Mouse (Mus musculus) CD4-positive helper T cell, adult 2 months (primary cell): ENCODE measurements around the gene Prss57.

Experiments used
- DNase-seq: peaks from one replicate; pipeline ENCODE4 v3.0.0-alpha.2; 2012; ENCODE audit warnings: low read depth, missing footprints, low spot score

Gene Prss57

GRCm38 (mm10) chr10:79755854-79756253, 34.9 kb downstream of the Prss57 start:
- no peak for DNase-seq

DNA sequence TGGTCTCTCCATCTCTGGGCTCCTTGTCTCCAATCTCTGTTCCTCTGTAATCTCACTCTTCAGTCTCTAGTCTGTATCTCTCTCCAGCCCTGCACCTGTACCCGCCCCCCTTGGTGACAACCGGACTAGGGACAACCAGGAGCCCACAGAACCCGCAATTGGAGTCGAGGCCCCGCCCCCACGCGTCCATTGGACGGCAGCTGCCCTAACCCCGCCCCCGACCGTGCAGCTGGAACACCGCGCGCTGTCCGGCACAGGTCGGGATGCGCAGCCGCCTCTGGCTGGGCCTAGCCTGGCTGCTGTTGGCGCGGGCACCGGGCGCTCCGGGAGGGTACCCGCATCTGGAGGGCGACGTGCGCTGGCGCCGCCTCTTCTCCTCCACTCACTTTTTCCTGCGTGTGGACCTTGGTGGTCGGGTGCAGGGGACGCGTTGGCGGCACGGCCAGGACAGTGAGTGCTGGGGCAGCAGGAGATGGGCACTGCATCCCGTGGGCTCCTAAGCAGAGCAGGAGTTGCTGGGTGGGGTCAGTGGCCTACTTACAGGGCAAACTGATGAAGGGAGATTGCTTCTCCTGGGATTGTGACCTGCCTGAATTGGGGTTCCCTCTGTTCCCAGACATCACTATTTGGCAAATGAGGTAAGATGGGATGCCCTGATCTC, 35.8 kb downstream of the Prss57 start, which contains the start of gene Fgf22:
Gene Fgf22 (plus strand): TSS at position 221 of the 661 bp plus-strand sequence.
- DNase-seq: peak; percentile 36

DNA sequence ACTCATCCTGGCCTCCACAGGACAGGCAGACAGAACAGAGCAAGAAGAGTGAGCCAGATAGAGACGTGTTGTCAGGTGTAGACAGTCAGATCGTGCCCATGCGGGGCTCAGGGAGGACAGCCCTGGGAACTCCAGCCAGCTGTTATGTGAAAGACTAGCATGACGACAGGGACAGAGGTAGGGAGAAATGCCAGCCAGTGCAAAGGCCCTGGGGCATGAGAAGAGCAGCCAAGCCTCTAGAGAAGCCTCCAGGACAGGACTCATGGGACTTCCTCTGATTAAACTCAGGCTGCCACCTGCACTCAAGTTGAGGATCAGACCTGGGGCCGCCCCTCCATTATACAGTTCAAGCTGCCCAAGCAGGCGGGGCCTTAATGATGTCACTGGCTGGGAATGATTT, 42.3 kb downstream of the Prss57 start:
- no peak for DNase-seq

GRCm38 (mm10) chr10:79746774-79747151, 44.0 kb downstream of the Prss57 start:
- no peak for DNase-seq

DNA sequence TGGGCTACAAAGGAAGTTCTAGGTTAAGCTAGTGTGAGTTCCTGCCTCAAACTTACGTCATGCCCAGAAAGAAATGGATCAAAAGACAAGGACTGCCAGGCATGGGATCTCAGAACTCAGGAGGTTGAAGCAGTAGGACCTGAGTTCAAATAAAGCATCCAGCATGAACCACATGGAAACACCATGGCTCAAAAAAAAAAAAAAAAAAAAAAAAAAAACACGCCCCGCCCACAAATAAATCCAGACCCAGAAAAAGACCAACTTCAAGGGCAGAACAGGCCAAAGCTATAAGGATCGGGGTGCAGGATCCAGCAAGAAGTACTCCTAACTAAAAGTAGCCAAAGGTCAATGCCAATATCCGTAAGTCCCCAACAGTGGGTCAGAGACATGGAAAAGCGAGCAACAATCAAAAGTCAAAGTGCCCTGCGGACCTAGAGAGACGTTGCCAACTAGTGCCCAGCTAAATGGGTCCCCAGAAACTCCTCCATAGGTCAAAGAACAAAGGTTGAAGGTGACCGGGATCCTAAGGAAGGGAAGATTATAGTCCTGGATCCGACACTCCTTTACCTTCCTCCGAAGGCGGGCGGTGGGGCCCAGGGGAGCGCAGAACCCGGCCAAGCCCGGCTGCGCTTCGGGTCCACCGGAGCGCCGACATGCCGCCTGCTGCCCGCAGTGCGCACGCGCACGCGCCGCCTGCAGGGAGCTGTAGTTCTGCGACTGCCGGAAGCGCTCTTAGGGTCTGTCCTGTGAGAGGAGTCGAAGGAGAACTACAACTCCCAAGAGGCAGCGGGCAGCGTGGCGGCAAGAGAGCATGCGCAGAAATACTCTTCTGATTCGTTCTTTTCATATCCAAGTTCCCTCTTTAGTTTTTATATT, 44.6 kb downstream of the Prss57 start, which contains the start of gene Polrmt:
Gene Polrmt (minus strand): TSS at position 684 of the 876 bp plus-strand sequence.
- peak; percentile 98 for DNase-seq

DNA sequence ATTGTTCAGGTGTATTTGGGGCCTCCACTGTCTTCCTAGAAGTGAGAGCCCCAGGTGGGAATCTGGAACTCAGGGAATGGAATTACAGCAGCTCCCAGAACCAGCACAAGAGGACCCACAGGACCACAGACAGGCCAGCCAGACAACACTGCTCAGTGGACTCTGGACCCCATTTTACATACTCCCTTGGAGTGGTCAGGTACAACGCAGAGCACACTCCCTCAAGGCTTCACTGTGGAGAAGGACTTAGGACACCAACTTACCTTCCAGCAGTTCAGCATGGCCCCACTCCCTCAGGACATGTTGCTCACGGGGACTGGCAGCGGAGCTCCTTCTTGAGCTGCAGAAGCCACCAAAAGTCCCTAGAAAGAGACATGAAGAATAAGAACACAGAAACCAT, 45.4 kb downstream of the Prss57 start:
- DNase-seq: no peak

DNA sequence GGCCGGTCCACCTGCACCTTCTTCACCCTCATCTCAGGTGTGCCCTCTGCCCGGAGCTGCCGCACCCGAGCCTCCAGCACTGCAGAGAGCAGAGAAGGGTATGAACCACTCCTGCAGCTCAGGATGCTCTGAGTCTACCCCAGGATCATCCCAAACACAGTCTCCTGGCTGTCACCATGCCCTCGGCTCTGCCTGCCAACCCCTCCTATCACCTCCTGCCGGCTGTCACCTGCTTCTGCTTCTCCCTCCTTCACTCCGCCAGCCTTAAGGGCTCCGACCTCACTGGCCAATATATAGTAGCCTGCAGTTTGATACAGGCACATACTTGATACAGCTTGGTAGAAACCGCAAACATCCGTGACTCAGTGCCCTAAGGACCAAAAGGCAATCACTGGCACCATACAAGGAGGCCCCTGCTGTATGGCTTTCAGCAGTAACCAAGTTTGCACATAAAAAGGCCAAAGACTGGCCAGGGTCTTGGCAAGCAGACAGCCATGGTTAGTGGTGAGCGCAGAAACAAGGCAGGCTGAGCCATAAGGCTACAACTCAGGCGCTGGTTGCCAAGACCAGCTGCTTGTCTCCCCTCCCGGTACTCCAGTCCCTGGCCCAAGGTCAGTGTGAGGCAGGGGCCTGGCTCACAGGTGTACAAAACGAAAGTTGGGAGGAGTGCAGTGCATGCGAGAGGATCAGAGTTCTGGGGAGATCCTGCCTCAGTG, 47.0 kb downstream of the Prss57 start:
- no peak for DNase-seq

DNA sequence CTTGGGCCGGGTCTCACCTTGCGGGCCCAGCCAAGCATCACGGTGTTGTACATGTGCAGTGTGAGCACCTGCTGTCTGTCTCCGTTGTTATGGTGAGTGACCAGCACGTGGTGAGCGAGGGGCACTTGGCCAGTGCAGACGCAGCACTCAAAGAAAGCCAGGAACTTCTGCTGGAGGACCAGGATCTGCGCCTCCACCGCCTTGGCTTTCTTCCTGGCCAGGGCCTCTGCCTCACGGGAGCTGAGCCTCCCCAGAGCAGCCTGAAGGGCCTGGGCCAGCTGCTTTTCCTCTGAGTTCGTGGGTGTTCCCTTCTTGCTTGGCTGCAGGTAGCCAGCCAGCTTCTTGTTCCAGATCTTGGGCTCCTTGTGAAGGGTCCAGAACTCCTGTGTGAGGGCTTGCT, 47.6 kb downstream of the Prss57 start:
- no peak for DNase-seq

GRCm38 (mm10) chr10:79740863-79741262, 49.9 kb downstream of the Prss57 start:
- no peak for DNase-seq

DNA sequence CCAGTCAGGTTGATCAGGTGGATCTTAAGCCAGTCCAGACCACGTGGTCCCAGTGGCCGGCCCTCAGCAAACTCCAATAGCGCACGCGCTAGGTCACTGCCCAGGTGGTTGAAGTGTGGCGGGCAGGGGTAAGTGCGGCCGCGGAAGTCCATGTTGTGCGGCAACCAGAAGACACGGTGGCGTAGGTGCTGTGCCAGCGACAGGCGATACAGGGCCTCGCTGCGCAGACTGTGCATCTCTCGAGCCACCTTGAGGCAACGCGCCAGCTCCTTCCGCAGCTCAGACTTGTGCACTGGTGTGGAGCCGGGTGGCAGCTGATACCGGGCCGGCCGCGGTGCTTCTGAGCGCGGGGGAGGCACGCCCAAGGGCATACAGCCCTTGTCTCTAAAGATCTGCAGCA, 51.5 kb downstream of the Prss57 start:
- DNase-seq: no peak

DNA sequence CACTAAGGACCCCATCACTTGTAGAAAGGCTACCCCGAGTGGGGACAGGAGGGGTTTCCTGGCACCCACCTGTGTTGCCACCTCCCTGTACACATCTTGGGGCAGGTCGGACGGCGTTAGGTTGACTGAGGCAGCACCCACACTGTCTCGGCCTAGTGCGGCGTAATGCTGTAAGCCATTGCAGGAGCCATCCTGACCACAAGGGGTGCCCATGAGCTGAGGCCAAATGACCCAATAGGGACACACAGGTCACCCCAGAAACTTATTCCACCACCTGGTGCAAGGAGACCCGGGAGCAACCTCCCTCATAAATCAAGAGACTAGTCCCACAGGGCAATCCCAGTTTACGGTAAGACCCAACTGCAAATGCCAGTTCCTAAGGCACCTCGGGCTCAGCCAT, 52.5 kb downstream of the Prss57 start:
- no peak for DNase-seq

- DNase-seq: no peak
Measured at GRCm38 (mm10) chr10:79736706-79737105, 54.1 kb downstream of the Prss57 start.

GRCm38 (mm10) chr10:79735361-79735760, 55.4 kb downstream of the Prss57 start:
- no peak for DNase-seq

DNA sequence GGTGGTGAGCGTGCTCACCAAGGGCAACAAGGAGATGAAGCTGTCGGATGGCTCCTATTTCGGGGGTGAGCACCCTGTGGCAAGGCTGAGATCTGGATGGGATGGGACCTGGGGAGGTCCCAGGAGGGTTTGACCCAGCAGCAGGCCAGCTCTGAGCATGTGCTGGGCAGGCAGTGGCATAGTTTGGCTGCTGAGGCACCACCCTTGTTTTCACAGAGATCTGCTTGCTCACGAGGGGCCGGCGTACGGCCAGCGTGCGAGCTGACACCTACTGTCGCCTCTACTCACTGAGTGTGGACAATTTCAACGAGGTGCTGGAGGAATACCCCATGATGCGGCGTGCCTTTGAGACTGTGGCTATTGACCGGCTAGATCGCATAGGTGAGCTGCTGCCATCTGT, 56.9 kb downstream of the Prss57 start:
- no peak for DNase-seq

- no peak for DNase-seq
Measured at GRCm38 (mm10) chr10:79732500-79732899, 58.3 kb downstream of the Prss57 start.
